Mouse (Mus musculus) heart, adult 2 months (tissue): Measurements from ENCODE around the gene Tspan14.

Experiments
- CTCF ChIP-seq: fragments of 200-600 bp; IDR thresholded peaks from 2 replicates; pipeline ENCODE4 v1.8.1; 2022; ENCODE audit warnings: antibody characterized with exemption, mild to moderate bottlenecking, moderate library complexity
- EP300 ChIP-seq: fragments of 200-500 bp; IDR thresholded peaks from 2 replicates; pipeline ENCODE4 v1.6.1; 2011; ENCODE audit warnings: low read depth, low read length, control low read depth; ENCODE audit not compliant: insufficient read depth
- POLR2A ChIP-seq: fragments of 200-500 bp; IDR thresholded peaks from 2 replicates; pipeline ENCODE4 v1.6.1; 2011; ENCODE audit warnings: mild to moderate bottlenecking, low read depth, low read length, control low read depth; ENCODE audit not compliant: insufficient read depth

DNA sequence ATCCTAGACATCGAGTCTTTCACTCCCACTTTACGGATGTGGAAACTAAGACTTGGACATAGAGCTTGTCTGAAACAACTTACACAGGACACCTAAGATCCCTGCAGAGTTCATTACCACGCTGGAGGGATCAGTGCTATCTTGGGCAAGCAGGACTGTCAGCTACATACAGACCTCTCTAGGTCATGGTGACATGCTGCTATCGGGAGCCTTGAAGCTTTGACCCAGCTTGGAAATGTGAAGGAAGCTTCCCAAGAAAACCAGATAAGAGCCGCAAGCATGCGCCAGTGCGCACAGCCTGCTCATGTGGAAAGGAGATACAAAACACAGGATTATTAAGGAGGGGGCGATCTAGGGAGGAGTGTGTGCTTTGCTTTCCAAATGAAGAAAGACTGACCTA is 50.8 kb downstream of the Tspan14 start:
- no peak for TF ChIP-seq CTCF
- TF ChIP-seq POLR2A, result no peak
- TF ChIP-seq EP300, result no peak
